Mouse (Mus musculus): ENCODE results near the gene Hrasls. TPM values are rescaled to one million over a fixed set of nuclear protein-coding genes. Genes with fewer than 3 reads are reported as not detected.

Hrasls gene
- 13.4 and 20.3 TPM in 2 replicates for total RNA-seq (2014; rRNA removed)
- 6.7 and 7.0 TPM in 2 replicates for polyA plus RNA-seq (2015; fragmentation: Nextera tagmentation; extraction: Ambion mirVana)

DNA sequence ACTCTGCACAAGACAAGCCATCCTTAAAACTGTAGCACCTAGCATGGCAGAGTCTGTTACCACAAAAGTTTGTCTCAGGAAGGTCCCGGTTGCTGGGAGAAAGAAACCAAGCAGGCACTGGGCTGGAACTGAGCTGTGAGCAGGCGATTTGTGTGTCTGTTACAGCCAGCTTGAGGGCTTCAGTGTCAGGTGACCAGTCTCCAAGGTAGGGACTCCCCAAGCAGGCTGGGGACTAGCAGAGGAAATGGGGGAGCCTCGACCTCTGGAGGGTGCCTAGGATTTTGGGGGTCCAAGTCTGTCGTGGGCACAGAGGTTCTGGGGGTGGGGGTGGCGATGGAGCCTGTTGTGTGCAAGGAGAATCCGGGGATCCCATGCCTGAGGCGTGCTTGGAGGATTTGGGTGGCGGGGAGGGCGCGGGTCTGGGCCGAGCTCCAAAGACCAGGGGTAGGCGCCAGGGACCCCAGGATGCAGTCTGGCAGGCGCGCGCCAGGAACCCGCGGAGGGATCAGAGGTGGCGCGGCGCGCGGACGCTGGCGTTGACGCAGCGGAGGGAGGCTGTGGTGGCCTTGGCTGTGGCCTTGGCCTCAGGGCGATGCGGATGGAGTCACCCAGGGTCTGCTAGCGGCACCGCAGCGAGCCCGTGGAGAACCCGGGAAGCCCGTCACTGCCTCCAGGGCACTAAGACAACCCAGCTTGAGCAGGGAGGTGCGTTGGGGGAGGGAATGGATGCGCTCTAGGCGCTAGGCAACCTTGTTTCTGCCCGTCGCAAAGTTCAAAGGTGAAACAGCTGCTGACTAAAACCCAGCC, at the start of gene Hrasls:
Gene Hrasls (plus strand): TSS at position 91 of the 807 bp plus-strand sequence.
- Histone ChIP-seq H3K9ac (replicated peaks; ENCODE audit: low read length, poor library complexity, severe bottlenecking) (peak within 1 kb of the TSS; percentile 66), H3K36me3 (ENCODE audit: insufficient read depth, low read length) (no peaks in the 10 kb centered on the region), H3K27ac (ENCODE audit: low read depth, low read length) (peak within 1 kb of the TSS; percentile 63), H3K4me2 (ENCODE audit: low read depth, low read length, poor library complexity, severe bottlenecking) (peak within 1 kb of the TSS; percentile 94), H3K9me3 (ENCODE audit: low read length) (no peaks in the 10 kb centered on the region), H3K27me3 (ENCODE audit: insufficient read depth, low read length) (no peaks in the 10 kb centered on the region), H3K4me3 (ENCODE audit: low read depth, low read length) (peak within 1 kb of the TSS; percentile 43), H3K4me1 (ENCODE audit: insufficient read depth, low read length) (peaks cover 3% of the 10 kb centered on the region; the same call in 1 of the 2 replicates)
- no peak for TF ChIP-seq CTCF (IDR thresholded peaks at IDR 0.05)
- ATAC-seq (ENCODE audit: low FRiP score) (peak; percentile 77), DNase-seq (ENCODE audit: low spot score) (peak; percentile 37)
- WGBS: 1% methylated on average over 39 of the region's 39 CpGs

GRCm38 (mm10) chr16:29162271-29162670, 47.2 kb upstream of the Hrasls start:
- no peaks in the 10 kb centered on the region for H3K36me3 ChIP-seq (ENCODE audit: insufficient read depth, low read length)
- no peak for TF ChIP-seq CTCF (IDR thresholded peaks at IDR 0.05)
- no peak overlapping the region for H3K4me2 ChIP-seq (ENCODE audit: low read depth, low read length, poor library complexity, severe bottlenecking)
- WGBS: 86% methylated on average over 4 of the region's 4 CpGs
- H3K27me3 ChIP-seq (ENCODE audit: insufficient read depth, low read length): no peaks in the 10 kb centered on the region
- DNase-seq (ENCODE audit: low spot score): no peak
- no peak overlapping the region for H3K4me3 ChIP-seq (ENCODE audit: low read depth, low read length)
- no peaks in the 10 kb centered on the region for H3K9me3 ChIP-seq (ENCODE audit: low read length)
- ATAC-seq (ENCODE audit: low FRiP score): no peak
- no peak overlapping the region for H3K27ac ChIP-seq (ENCODE audit: low read depth, low read length)
- no peak overlapping the region for H3K9ac ChIP-seq (replicated peaks; ENCODE audit: low read length, poor library complexity, severe bottlenecking)
- no peaks in the 10 kb centered on the region for H3K4me1 ChIP-seq (ENCODE audit: insufficient read depth, low read length)

- Histone ChIP-seq H3K4me2 (ENCODE audit: low read depth, low read length, poor library complexity, severe bottlenecking) (no peak overlapping the region), H3K4me1 (ENCODE audit: insufficient read depth, low read length) (no peaks in the 10 kb centered on the region), H3K27me3 (ENCODE audit: insufficient read depth, low read length) (no peaks in the 10 kb centered on the region), H3K9ac (replicated peaks; ENCODE audit: low read length, poor library complexity, severe bottlenecking) (no peak overlapping the region), H3K27ac (ENCODE audit: low read depth, low read length) (no peak overlapping the region), H3K36me3 (ENCODE audit: insufficient read depth, low read length) (no peaks in the 10 kb centered on the region), H3K4me3 (ENCODE audit: low read depth, low read length) (no peak overlapping the region), H3K9me3 (ENCODE audit: low read length) (no peaks in the 10 kb centered on the region)
- ATAC-seq (ENCODE audit: low FRiP score) (no peak), DNase-seq (ENCODE audit: low spot score) (no peak)
- TF ChIP-seq CTCF (IDR thresholded peaks at IDR 0.05): no peak
- WGBS: 69% methylated on average over 4 of the region's 4 CpGs
These were observed 42.4 kb upstream of the Hrasls start for GRCm38 (mm10) chr16:29167051-29167450.

GRCm38 (mm10) chr16:29171741-29172140, 37.8 kb upstream of the Hrasls start:
- DNase-seq (ENCODE audit: low spot score): no peak
- WGBS: 65% methylated on average over 5 of the region's 5 CpGs
- no peaks in the 10 kb centered on the region for H3K27me3 ChIP-seq (ENCODE audit: insufficient read depth, low read length)
- H3K9ac ChIP-seq (replicated peaks; ENCODE audit: low read length, poor library complexity, severe bottlenecking): no peak overlapping the region
- H3K4me3 ChIP-seq (ENCODE audit: low read depth, low read length): no peak overlapping the region
- no peak overlapping the region for H3K27ac ChIP-seq (ENCODE audit: low read depth, low read length)
- ATAC-seq (ENCODE audit: low FRiP score): no peak
- no peaks in the 10 kb centered on the region for H3K36me3 ChIP-seq (ENCODE audit: insufficient read depth, low read length)
- no peaks in the 10 kb centered on the region for H3K4me1 ChIP-seq (ENCODE audit: insufficient read depth, low read length)
- no peaks in the 10 kb centered on the region for H3K9me3 ChIP-seq (ENCODE audit: low read length)
- no peak for TF ChIP-seq CTCF (IDR thresholded peaks at IDR 0.05)
- H3K4me2 ChIP-seq (ENCODE audit: low read depth, low read length, poor library complexity, severe bottlenecking): no peak overlapping the region

- Histone ChIP-seq H3K4me2 (ENCODE audit: low read depth, low read length, poor library complexity, severe bottlenecking) (no peak overlapping the region), H3K27me3 (ENCODE audit: insufficient read depth, low read length) (no peaks in the 10 kb centered on the region), H3K27ac (ENCODE audit: low read depth, low read length) (no peak overlapping the region), H3K9me3 (ENCODE audit: low read length) (no peaks in the 10 kb centered on the region), H3K36me3 (ENCODE audit: insufficient read depth, low read length) (no peaks in the 10 kb centered on the region), H3K4me1 (ENCODE audit: insufficient read depth, low read length) (no peaks in the 10 kb centered on the region), H3K9ac (replicated peaks; ENCODE audit: low read length, poor library complexity, severe bottlenecking) (no peak overlapping the region), H3K4me3 (ENCODE audit: low read depth, low read length) (no peak overlapping the region)
- WGBS: 89% methylated on average over 2 of the region's 2 CpGs
- DNase-seq (ENCODE audit: low spot score): peak; percentile 15
- no peak for ATAC-seq (ENCODE audit: low FRiP score)
- TF ChIP-seq CTCF (IDR thresholded peaks at IDR 0.05): no peak
These were observed 36.3 kb upstream of the Hrasls start for GRCm38 (mm10) chr16:29173201-29173600.

- no peak for TF ChIP-seq CTCF (IDR thresholded peaks at IDR 0.05)
- Histone ChIP-seq H3K4me2 (ENCODE audit: low read depth, low read length, poor library complexity, severe bottlenecking) (no peak overlapping the region), H3K36me3 (ENCODE audit: insufficient read depth, low read length) (no peaks in the 10 kb centered on the region), H3K9ac (replicated peaks; ENCODE audit: low read length, poor library complexity, severe bottlenecking) (no peak overlapping the region), H3K4me1 (ENCODE audit: insufficient read depth, low read length) (no peaks in the 10 kb centered on the region), H3K27ac (ENCODE audit: low read depth, low read length) (no peak overlapping the region), H3K4me3 (ENCODE audit: low read depth, low read length) (no peak overlapping the region), H3K27me3 (ENCODE audit: insufficient read depth, low read length) (no peaks in the 10 kb centered on the region), H3K9me3 (ENCODE audit: low read length) (no peaks in the 10 kb centered on the region)
- DNase-seq (ENCODE audit: low spot score) (no peak), ATAC-seq (ENCODE audit: low FRiP score) (no peak)
- WGBS: 70% methylated on average over 6 of the region's 6 CpGs
These were observed 34.6 kb upstream of the Hrasls start for GRCm38 (mm10) chr16:29174831-29175350.

Measured in midbrain, postnatal 0 days (tissue).